Mouse (Mus musculus): Measurements from ENCODE around the gene Kcnip4.

GRCm38 (mm10) chr5:49041259-49041845 lies 483.4 kb downstream of the Kcnip4 start:
- TF ChIP-seq EP300 (IDR thresholded peaks at IDR 0.05; ENCODE audit: low read depth) = no peak
- TF ChIP-seq CTCF (IDR thresholded peaks at IDR 0.05; ENCODE audit: low read depth) = no peak

Measured in liver, postnatal 0 days (tissue).